Mouse (Mus musculus) heart, adult 10 weeks (tissue): ENCODE results near the gene Klhdc3. TPM values are rescaled to one million over a fixed set of nuclear protein-coding genes. Genes with fewer than 3 reads are reported as not detected.

Experiments used
- polyA plus RNA-seq: library from polyadenylated mRNA; stranded (reverse); fragments of 350-450 nt; fragmentation: Illumina TruSeq; extraction: RNeasy Lipid Tissue Mini Kit (QIAGEN cat#74804); gene quantifications from one replicate; pipeline ENCODE4 v1.2.3, GENCODE M21; 2014; ENCODE audit warnings: low read depth, low replicate concordance

Klhdc3 gene
- 59.2 TPM for polyA plus RNA-seq

GRCm38 (mm10) chr17:46680760-46681373 lies at the start of gene Klhdc3:
TSS of gene Klhdc3 (minus strand) at chr17:46680914.

GRCm38 (mm10) chr17:46728904-46729318 lies 48.2 kb upstream of the Klhdc3 start, which contains the start of gene Gnmt:
TSS of gene Gnmt (minus strand) at chr17:46729168.

GRCm38 (mm10) chr17:46710959-46711597 lies 30.4 kb upstream of the Klhdc3 start, which contains the start of gene Pex6:
TSS of gene Pex6 (plus strand) at chr17:46711463.

GRCm38 (mm10) chr17:46704887-46705835 lies 24.4 kb upstream of the Klhdc3 start, which contains the start of gene Ppp2r5d:
TSS of gene Ppp2r5d (minus strand) at chr17:46705111.

GRCm38 (mm10) chr17:46678416-46678815 lies 2.3 kb downstream of the Klhdc3 start, which contains the start of gene Mea1:
TSS of gene Mea1 (plus strand) at chr17:46678793.

GRCm38 (mm10) chr17:46673850-46674529 lies 6.7 kb downstream of the Klhdc3 start, which contains the start of gene Rrp36:
TSS of gene Rrp36 (minus strand) at chr17:46674352.

GRCm38 (mm10) chr17:46650232-46651031 lies 30.3 kb downstream of the Klhdc3 start, which contains the start of gene Cul7:
TSS of gene Cul7 (plus strand) at chr17:46650337.

GRCm38 (mm10) chr17:46645561-46646321 lies 35.0 kb downstream of the Klhdc3 start, which contains the start of the genes Klc4 and Mrpl2:
TSS of gene Klc4 (minus strand) at chr17:46646022.
TSS of gene Mrpl2 (plus strand) at chr17:46646229.

GRCm38 (mm10) chr17:46628791-46629684 lies 51.7 kb downstream of the Klhdc3 start, which contains the start of gene Ptk7:
TSS of gene Ptk7 (minus strand) at chr17:46629504.

Other genes with a start within 250 kb of the Klhdc3 start
- not detected for gene Slc22a7, start 242.5 kb downstream of the Klhdc3 start, polyA plus RNA-seq
- 0.10 TPM for gene Ttbk1, start 193.2 kb downstream of the Klhdc3 start, polyA plus RNA-seq
- 1.6 TPM for gene Dnph1, start 184.2 kb downstream of the Klhdc3 start, polyA plus RNA-seq
- gene Cul9, start 134.5 kb downstream of the Klhdc3 start, polyA plus RNA-seq = 16.2 TPM
- gene Srf, start 124.7 kb downstream of the Klhdc3 start, polyA plus RNA-seq = 101 TPM
- 2.3 TPM for gene Ptk7, start 51.4 kb downstream of the Klhdc3 start, polyA plus RNA-seq
- gene Klc4, start 34.9 kb downstream of the Klhdc3 start, polyA plus RNA-seq = 23.4 TPM
- 123 TPM for gene Mrpl2, start 34.7 kb downstream of the Klhdc3 start, polyA plus RNA-seq
- 18.5 TPM for gene Cul7, start 30.6 kb downstream of the Klhdc3 start, polyA plus RNA-seq
- gene Rrp36, start 6.6 kb downstream of the Klhdc3 start, polyA plus RNA-seq = 19.7 TPM
- gene Mea1, start 2.1 kb downstream of the Klhdc3 start, polyA plus RNA-seq = 53.7 TPM
- gene Ppp2r5d, start 24.2 kb upstream of the Klhdc3 start, polyA plus RNA-seq = 34.8 TPM
- 33.9 TPM for gene Pex6, start 30.5 kb upstream of the Klhdc3 start, polyA plus RNA-seq
- 6.3 TPM for gene Gnmt, start 48.3 kb upstream of the Klhdc3 start, polyA plus RNA-seq
- 23.0 TPM for gene Cnpy3, start 71.3 kb upstream of the Klhdc3 start, polyA plus RNA-seq
- gene Ptcra, start 82.8 kb upstream of the Klhdc3 start, polyA plus RNA-seq = not detected
- 32.7 TPM for gene 2310039H08Rik, start 91.7 kb upstream of the Klhdc3 start, polyA plus RNA-seq
- gene Rpl7l1, start 101.8 kb upstream of the Klhdc3 start, polyA plus RNA-seq = 54.9 TPM
- 10.0 TPM for gene Bicral, start 177.6 kb upstream of the Klhdc3 start, polyA plus RNA-seq
- 17.7 TPM for gene Tbcc, start 209.8 kb upstream of the Klhdc3 start, polyA plus RNA-seq
- gene Prph2, start 229.5 kb upstream of the Klhdc3 start, polyA plus RNA-seq = not detected